Mouse (Mus musculus) olfactory bulb, adult 2 months (tissue): ENCODE data around the gene Gm17581. TPM values are rescaled to one million over a fixed set of nuclear protein-coding genes. Genes with fewer than 3 reads are reported as not detected.

Experiments used
- H3K27ac ChIP-seq: fragments of 200-500 bp; 2 replicates; pipeline ENCODE4 v1.5.1; 2012; ENCODE audit warnings: low read depth, low read length; ENCODE audit not compliant: insufficient read depth
- H3K4me1 ChIP-seq: fragments of 200-500 bp; 2 replicates; pipeline ENCODE4 v1.6.1; 2012; ENCODE audit warnings: low read length; ENCODE audit not compliant: control insufficient read depth, insufficient read depth
- H3K4me3 ChIP-seq: fragments of 200-500 bp; 2 replicates; pipeline ENCODE4 v1.5.1; 2012; ENCODE audit warnings: mild to moderate bottlenecking, low read depth, low read length, moderate library complexity; ENCODE audit not compliant: insufficient read depth
- CTCF ChIP-seq: fragments of 200-500 bp; IDR thresholded peaks from 2 replicates; pipeline ENCODE4 v1.5.1; 2012; ENCODE audit warnings: low read depth, mild to moderate bottlenecking, low read length, moderate library complexity; ENCODE audit not compliant: insufficient read depth
- POLR2A ChIP-seq: fragments of 200-500 bp; IDR thresholded peaks from 2 replicates; pipeline ENCODE4 v1.6.1; 2012; ENCODE audit warnings: mild to moderate bottlenecking, low read depth, low read length, moderate library complexity; ENCODE audit not compliant: insufficient read depth
- WGBS: fragments of 180-500 bp; shearing (Covaris S2); methylation state at CpG from one replicate; pipeline ENCODE4 v1.1.7; 2018; 5-methylcytosine and 5-hydroxymethylcytosine counted together
- polyA plus RNA-seq: library from polyadenylated mRNA; stranded (reverse); fragments of >200 nt; gene quantifications from 2 replicates; pipeline ENCODE4 v1.2.4, GENCODE M21; 2012; ENCODE audit warnings: low replicate concordance; ENCODE audit not compliant: missing spikeins, insufficient read depth, insufficient read length

Gene Gm17581
- polyA plus RNA-seq, 1 experiment: not detected

- WGBS: 78% methylated on average over 7 of the region's 7 CpGs
Measured at GRCm38 (mm10) chr2:155696851-155697250, 38.8 kb downstream of the Gm17581 start.

DNA sequence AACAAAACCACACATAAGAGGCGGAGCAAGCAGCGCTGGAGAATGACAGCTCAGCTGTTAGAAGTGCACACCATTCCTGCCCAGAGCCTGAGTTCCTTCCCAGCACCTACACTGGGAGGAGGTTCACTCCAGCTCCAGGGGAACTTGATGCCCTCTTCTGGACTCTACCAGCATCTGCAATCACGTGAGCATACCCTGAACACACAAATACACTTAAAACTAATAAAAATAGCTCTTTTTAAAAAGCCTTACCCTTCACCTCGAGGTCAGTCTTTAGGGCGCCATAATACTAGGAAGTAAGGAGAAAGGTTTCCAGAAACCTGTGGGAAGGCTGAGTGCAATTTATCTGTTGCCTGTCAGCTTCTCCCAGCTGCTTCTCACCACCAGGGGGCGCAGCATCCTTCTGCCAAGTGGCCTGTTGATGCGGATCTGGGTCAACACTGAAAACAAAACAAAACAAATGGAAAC, 39.5 kb downstream of the Gm17581 start:
- TF ChIP-seq CTCF: peak; percentile 62
- TF ChIP-seq POLR2A: no peak
- Histone ChIP-seq H3K4me3 (no peak overlapping the region), H3K4me1 (peaks cover 2% of the 10 kb centered on the region; the same call in 1 of the 2 replicates), H3K27ac (no peak overlapping the region)
- 11% methylated on average over 7 of the region's 7 CpGs for WGBS

More at GRCm38 (mm10) chr2:155696851-155697250, 38.8 kb downstream of the Gm17581 start:
- peaks cover 2% of the 10 kb centered on the region; the same call in 1 of the 2 replicates for H3K4me1 ChIP-seq
- TF ChIP-seq POLR2A (no peak), CTCF (no peak)
- no peak overlapping the region for H3K27ac ChIP-seq
- H3K4me3 ChIP-seq: no peak overlapping the region

GRCm38 (mm10) chr2:155695316-155695715, 40.4 kb downstream of the Gm17581 start:
- Histone ChIP-seq H3K4me3 (no peak overlapping the region), H3K4me1 (peaks cover 2% of the 10 kb centered on the region; the same call in 1 of the 2 replicates), H3K27ac (no peak overlapping the region)
- TF ChIP-seq CTCF: no peak
- no peak for TF ChIP-seq POLR2A
- WGBS: 79% methylated on average over 3 of the region's 3 CpGs

DNA sequence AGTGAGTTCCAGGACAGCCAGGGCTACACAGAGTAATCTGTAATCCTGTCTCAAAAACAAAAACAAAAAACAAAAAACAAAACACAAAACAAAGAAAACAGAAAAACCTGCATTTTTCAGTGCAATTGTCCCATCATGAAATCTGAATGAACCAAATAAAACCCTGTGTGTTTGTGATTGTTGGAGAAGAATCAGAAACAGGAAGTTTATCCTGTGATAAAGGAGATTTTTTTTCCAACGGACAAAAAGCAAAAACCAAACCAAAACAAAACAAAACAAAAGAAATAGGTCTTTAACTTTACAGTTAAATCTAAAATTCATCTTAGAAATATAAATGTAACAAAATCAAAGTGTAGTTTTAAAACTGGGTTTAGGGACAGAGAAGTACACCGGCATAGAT, 41.1 kb downstream of the Gm17581 start:
- H3K27ac ChIP-seq: no peak overlapping the region
- TF ChIP-seq POLR2A: no peak
- no peak for TF ChIP-seq CTCF
- 68% methylated on average over 2 of the region's 2 CpGs for WGBS
- H3K4me3 ChIP-seq: no peak overlapping the region
- H3K4me1 ChIP-seq: peaks cover 5% of the 10 kb centered on the region

GRCm38 (mm10) chr2:155693136-155693535, 42.5 kb downstream of the Gm17581 start:
- WGBS: 88% methylated on average over 4 of the region's 4 CpGs
- Histone ChIP-seq H3K27ac (no peak overlapping the region), H3K4me1 (peaks cover 5% of the 10 kb centered on the region), H3K4me3 (no peak overlapping the region)
- no peak for TF ChIP-seq POLR2A
- no peak for TF ChIP-seq CTCF

DNA sequence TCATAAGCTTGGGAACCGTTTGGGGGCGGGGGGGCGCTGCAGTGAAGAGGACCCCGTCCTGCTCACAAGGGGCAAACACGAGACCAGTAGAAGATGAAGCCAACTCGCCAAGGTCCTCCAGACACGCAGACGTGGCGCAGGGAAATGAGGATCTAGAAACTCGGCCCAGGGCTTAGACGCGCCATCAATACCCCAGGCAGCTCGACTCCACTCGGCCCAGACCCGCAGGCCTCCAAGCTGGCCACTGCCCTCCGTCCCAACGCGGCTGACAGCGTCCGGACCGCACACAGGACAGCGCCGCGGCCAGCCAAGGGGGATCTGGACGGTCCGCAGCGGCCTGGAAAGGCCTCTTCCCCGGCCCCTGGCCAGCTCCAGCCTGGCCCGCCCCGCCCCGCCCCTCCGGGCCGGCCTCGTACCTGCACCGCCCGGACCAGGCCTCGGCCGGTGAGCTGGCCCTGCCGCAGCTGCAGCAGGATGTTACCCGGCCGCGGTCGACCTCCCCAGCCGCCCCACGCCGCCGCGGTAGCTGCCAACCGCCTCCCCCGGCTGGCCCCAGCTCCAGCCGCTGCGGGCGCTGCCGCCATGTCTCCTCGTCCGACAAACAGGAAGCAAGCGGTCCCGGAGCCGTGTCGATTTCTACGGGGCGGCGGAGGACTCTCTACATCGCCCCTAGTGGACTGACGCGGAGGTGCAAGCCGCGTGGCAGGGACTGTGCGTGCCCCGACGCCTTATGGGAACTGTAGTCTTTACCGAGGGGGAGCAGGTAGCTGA, 43.8 kb downstream of the Gm17581 start, which contains the start of gene Trpc4ap:
TSS of gene Trpc4ap (minus strand) at position 662 of the 771 bp plus-strand sequence.
- H3K27ac ChIP-seq: no peak within 1 kb of the TSS
- 1% methylated on average over 72 of the region's 72 CpGs for WGBS
- peak within 1 kb of the TSS; percentile 72 for H3K4me3 ChIP-seq
- TF ChIP-seq POLR2A: peak; percentile 86
- peak; percentile 90 for TF ChIP-seq CTCF
- peaks cover 10% of the 10 kb centered on the region for H3K4me1 ChIP-seq

- WGBS: under 1% methylated on average over 8 of the region's 8 CpGs
- H3K4me3 ChIP-seq: peak overlapping the region; percentile 72
- H3K27ac ChIP-seq: no peak overlapping the region
- H3K4me1 ChIP-seq: peaks cover 10% of the 10 kb centered on the region
- TF ChIP-seq POLR2A: no peak
- TF ChIP-seq CTCF: no peak
Measured at GRCm38 (mm10) chr2:155691336-155691722, 44.3 kb downstream of the Gm17581 start.

GRCm38 (mm10) chr2:155689211-155689610, 46.5 kb downstream of the Gm17581 start:
- Histone ChIP-seq H3K4me3 (no peak overlapping the region), H3K4me1 (peaks cover 10% of the 10 kb centered on the region; the same call in 1 of the 2 replicates), H3K27ac (no peak overlapping the region)
- WGBS: 78% methylated on average over 4 of the region's 4 CpGs
- TF ChIP-seq POLR2A (no peak), CTCF (no peak)

DNA sequence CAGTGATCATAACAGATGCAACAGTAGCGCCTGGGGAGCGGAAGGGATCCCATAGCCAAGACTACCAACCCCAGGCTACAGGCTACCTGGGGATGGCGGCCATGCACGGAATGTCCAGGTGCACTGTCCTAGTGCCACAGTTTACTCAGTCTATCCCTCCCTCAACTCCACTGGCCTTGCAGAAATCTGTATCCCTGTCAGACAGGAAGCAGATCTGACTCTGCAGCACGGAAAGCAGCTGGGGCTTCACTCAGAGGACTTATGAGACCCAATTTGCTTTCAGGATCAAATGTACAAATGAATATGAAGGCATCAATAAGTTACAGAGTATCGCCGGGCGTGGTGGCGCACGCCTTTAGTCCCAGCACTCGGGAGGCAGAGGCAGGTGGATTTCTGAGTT, 47.9 kb downstream of the Gm17581 start:
- TF ChIP-seq CTCF: no peak
- no peak for TF ChIP-seq POLR2A
- H3K4me3 ChIP-seq: no peak overlapping the region
- H3K27ac ChIP-seq: no peak overlapping the region
- H3K4me1 ChIP-seq: peaks cover 12% of the 10 kb centered on the region; the same call in 1 of the 2 replicates
- WGBS: 96% methylated on average over 11 of the region's 11 CpGs

DNA sequence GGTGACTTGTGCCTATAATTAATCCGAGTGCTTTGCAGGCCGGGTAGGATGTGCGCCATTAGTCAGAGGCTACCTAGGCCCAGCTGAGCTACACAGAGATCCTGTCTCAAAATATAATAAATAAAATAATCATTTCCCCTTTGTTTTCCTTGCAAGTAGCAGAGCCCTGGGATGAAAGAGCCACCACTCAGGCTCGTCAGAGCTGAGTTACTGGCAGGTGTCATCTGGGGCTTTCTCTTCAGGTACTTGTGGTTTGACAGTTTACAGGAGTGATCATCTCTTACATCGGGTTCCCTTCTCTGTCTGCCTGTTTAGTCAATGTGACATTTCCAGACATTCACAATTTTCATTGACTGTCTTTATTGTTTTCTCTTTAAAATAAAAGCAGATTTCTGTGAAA, 49.1 kb downstream of the Gm17581 start:
- Histone ChIP-seq H3K27ac (no peak overlapping the region), H3K4me1 (peaks cover 12% of the 10 kb centered on the region; the same call in 1 of the 2 replicates), H3K4me3 (no peak overlapping the region)
- TF ChIP-seq POLR2A: no peak
- no peak for TF ChIP-seq CTCF
- 64% methylated on average over 5 of the region's 5 CpGs for WGBS

Other genes starting within 250 kb of the Gm17581 start
- gene Acss2, start 217.9 kb downstream of the Gm17581 start, polyA plus RNA-seq: not detected in 2 replicates
- gene Ggt7, start 217.6 kb downstream of the Gm17581 start, polyA plus RNA-seq: not detected in 2 replicates
- not detected in 2 replicates for gene Gss, start 143.1 kb downstream of the Gm17581 start, polyA plus RNA-seq
- not detected in 2 replicates for gene Myh7b, start 124.7 kb downstream of the Gm17581 start, polyA plus RNA-seq
- gene Trpc4ap, start 43.5 kb downstream of the Gm17581 start, polyA plus RNA-seq: 364 TPM in 1 of 2 replicates, not detected in the other
- gene Edem2, start 6.4 kb downstream of the Gm17581 start, polyA plus RNA-seq: not detected in 2 replicates
- not detected in 2 replicates for gene Procr, start 15.3 kb upstream of the Gm17581 start, polyA plus RNA-seq
- gene Mmp24, start 39.5 kb upstream of the Gm17581 start, polyA plus RNA-seq: not detected in 2 replicates
- not detected in 2 replicates for gene BC029722, start 83.6 kb upstream of the Gm17581 start, polyA plus RNA-seq
- not detected in 2 replicates for gene Eif6, start 91.1 kb upstream of the Gm17581 start, polyA plus RNA-seq
- not detected in 2 replicates for gene Fam83c, start 99.0 kb upstream of the Gm17581 start, polyA plus RNA-seq
- 136 TPM in 1 of 2 replicates, not detected in the other for gene Uqcc1, start 194.4 kb upstream of the Gm17581 start, polyA plus RNA-seq
- gene Gm15557, start 204.9 kb upstream of the Gm17581 start, polyA plus RNA-seq: not detected in 2 replicates
- not detected in 2 replicates for gene Gdf5, start 209.5 kb upstream of the Gm17581 start, polyA plus RNA-seq
- gene Cep250, start 220.6 kb upstream of the Gm17581 start, polyA plus RNA-seq: not detected in 2 replicates